Mouse (Mus musculus) limb, embryonic 13.5 days (tissue): Measurements from ENCODE around the gene Mus81. TPM values are rescaled to one million over a fixed set of nuclear protein-coding genes. Genes with fewer than 3 reads are reported as not detected.
A peak's percentile ranks its signal among the peaks of the same experiment; 100 is the strongest.

ENCODE experiments used
- ATAC-seq: fragments of 200-750 bp; cut with Nextera tagmentation; 2 replicates; pipeline ENCODE4 v1.8.0; 2017; ENCODE audit warnings: low read depth, moderate number of reproducible peaks, moderate TSS enrichment; ENCODE audit not compliant: low FRiP score
- H3K27ac ChIP-seq: fragments of 300-500 bp; sonication (generic); 2 replicates; pipeline ENCODE4 v1.5.1; 2015; ENCODE audit warnings: inconsistent platforms, mild to moderate bottlenecking, moderate library complexity
- H3K27me3 ChIP-seq: fragments of 300-500 bp; sonication (generic); 2 replicates; pipeline ENCODE4 v1.6.1; 2015; ENCODE audit warnings: mild to moderate bottlenecking, inconsistent platforms
- H3K36me3 ChIP-seq: fragments of 300-500 bp; sonication (generic); 2 replicates; pipeline ENCODE4 v1.6.1; 2015; ENCODE audit warnings: inconsistent platforms, mild to moderate bottlenecking, moderate library complexity
- H3K4me1 ChIP-seq: fragments of 300-500 bp; sonication (generic); 2 replicates; pipeline ENCODE4 v1.6.1; 2015; ENCODE audit warnings: inconsistent platforms
- H3K4me2 ChIP-seq: fragments of 300-500 bp; sonication (generic); replicated peaks from 2 replicates; pipeline ENCODE4 v1.6.1; 2015; ENCODE audit warnings: inconsistent platforms, mild to moderate bottlenecking, moderate library complexity
- H3K4me3 ChIP-seq: fragments of 300-500 bp; sonication (generic); 2 replicates; pipeline ENCODE4 v1.5.1; 2015; ENCODE audit warnings: moderate library complexity, mild to moderate bottlenecking, inconsistent platforms
- H3K9ac ChIP-seq: fragments of 300-500 bp; sonication (generic); 2 replicates; pipeline ENCODE4 v1.6.1; 2015; ENCODE audit warnings: mild to moderate bottlenecking, inconsistent platforms
- H3K9me3 ChIP-seq: fragments of 300-500 bp; sonication (generic); 2 replicates; pipeline ENCODE4 v1.6.1; 2016; ENCODE audit warnings: inconsistent platforms
- WGBS: fragments of 180-500 bp; shearing (Covaris S2); methylation state at CpG from one replicate; pipeline ENCODE4 v1.1.7; 2015; 5-methylcytosine and 5-hydroxymethylcytosine counted together
- polyA plus RNA-seq: library from polyadenylated mRNA; unstranded; fragments of >200 nt; fragmentation: Nextera tagmentation; extraction: Ambion mirVana; gene quantifications from 2 replicates; pipeline ENCODE4 v1.2.1, GENCODE M21; 2015

The Mus81 gene
- polyA plus RNA-seq, 1 experiment from 2014 or later, result 42.8 TPM

GRCm38 (mm10) chr19:5448354-5449150 is 39.6 kb downstream of the Mus81 start:
- H3K36me3 ChIP-seq, result no peaks in the 10 kb centered on the region
- peak overlapping the region; percentile 58 for H3K4me3 ChIP-seq
- peak overlapping the region; percentile 95 for H3K4me2 ChIP-seq
- no peak overlapping the region for H3K9ac ChIP-seq
- H3K27ac ChIP-seq, result no peak overlapping the region
- H3K27me3 ChIP-seq, result peaks cover 62% of the 10 kb centered on the region
- no peak for ATAC-seq
- H3K9me3 ChIP-seq, result peaks cover 8% of the 10 kb centered on the region; the same call in 1 of the 2 replicates
- H3K4me1 ChIP-seq, result peaks cover 21% of the 10 kb centered on the region
- WGBS, result 6% methylated on average over 36 of the region's 36 CpGs

GRCm38 (mm10) chr19:5447515-5448353 is 40.5 kb downstream of the Mus81 start, which contains the start of gene Fosl1:
Gene Fosl1 (plus strand): TSS chr19:5447547.
- peak; percentile 79; the same call in 1 of the 2 replicates for ATAC-seq
- WGBS, result under 1% methylated on average over 70 of the region's 70 CpGs
- Histone ChIP-seq H3K27ac (no peak within 1 kb of the TSS), H3K36me3 (no peaks in the 10 kb centered on the region), H3K4me1 (peaks cover 21% of the 10 kb centered on the region), H3K27me3 (peaks cover 62% of the 10 kb centered on the region), H3K4me2 (peak within 1 kb of the TSS; percentile 95), H3K4me3 (peak within 1 kb of the TSS; percentile 58), H3K9me3 (peaks cover 8% of the 10 kb centered on the region; the same call in 1 of the 2 replicates), H3K9ac (peak within 1 kb of the TSS; percentile 61)

GRCm38 (mm10) chr19:5445747-5446146 is 42.5 kb downstream of the Mus81 start:
- Histone ChIP-seq H3K4me2 (no peak overlapping the region), H3K9me3 (peaks cover 8% of the 10 kb centered on the region; the same call in 1 of the 2 replicates), H3K4me3 (no peak overlapping the region), H3K36me3 (no peaks in the 10 kb centered on the region), H3K4me1 (peaks cover 21% of the 10 kb centered on the region), H3K27ac (no peak overlapping the region), H3K27me3 (peaks cover 60% of the 10 kb centered on the region), H3K9ac (no peak overlapping the region)
- no peak for ATAC-seq
- 89% methylated on average over 5 of the region's 5 CpGs for WGBS

GRCm38 (mm10) chr19:5444954-5445353 is 43.2 kb downstream of the Mus81 start:
- no peaks in the 10 kb centered on the region for H3K36me3 ChIP-seq
- H3K4me2 ChIP-seq, result no peak overlapping the region
- H3K27ac ChIP-seq, result no peak overlapping the region
- H3K9ac ChIP-seq, result no peak overlapping the region
- H3K27me3 ChIP-seq, result peaks cover 52% of the 10 kb centered on the region
- peaks cover 21% of the 10 kb centered on the region for H3K4me1 ChIP-seq
- no peak overlapping the region for H3K4me3 ChIP-seq
- WGBS, result 30% methylated on average over 7 of the region's 7 CpGs
- ATAC-seq, result no peak
- H3K9me3 ChIP-seq, result peaks cover 14% of the 10 kb centered on the region; the same call in 1 of the 2 replicates

GRCm38 (mm10) chr19:5444371-5444908 is 43.8 kb downstream of the Mus81 start:
- no peak for ATAC-seq
- no peak overlapping the region for H3K4me3 ChIP-seq
- H3K9ac ChIP-seq, result no peak overlapping the region
- peaks cover 14% of the 10 kb centered on the region; the same call in 1 of the 2 replicates for H3K9me3 ChIP-seq
- no peaks in the 10 kb centered on the region for H3K36me3 ChIP-seq
- peaks cover 47% of the 10 kb centered on the region for H3K27me3 ChIP-seq
- 60% methylated on average over 9 of the region's 9 CpGs for WGBS
- H3K4me1 ChIP-seq, result peaks cover 21% of the 10 kb centered on the region
- H3K4me2 ChIP-seq, result no peak overlapping the region
- no peak overlapping the region for H3K27ac ChIP-seq

- no peak for ATAC-seq
- no peaks in the 10 kb centered on the region for H3K9me3 ChIP-seq
- peaks cover 17% of the 10 kb centered on the region for H3K4me1 ChIP-seq
- H3K4me2 ChIP-seq, result peak overlapping the region; percentile 75
- 65% methylated on average over 7 of the region's 7 CpGs for WGBS
- H3K36me3 ChIP-seq, result no peaks in the 10 kb centered on the region
- H3K27me3 ChIP-seq, result no peaks in the 10 kb centered on the region
- peak overlapping the region; percentile 37; the same call in 1 of the 2 replicates for H3K4me3 ChIP-seq
- H3K27ac ChIP-seq, result no peak overlapping the region
- peak overlapping the region; percentile 68; the same call in 1 of the 2 replicates for H3K9ac ChIP-seq
Observed at GRCm38 (mm10) chr19:5433951-5434350, 54.3 kb downstream of the Mus81 start.

- H3K36me3 ChIP-seq, result no peaks in the 10 kb centered on the region
- peak overlapping the region; percentile 75 for H3K4me2 ChIP-seq
- peaks cover 17% of the 10 kb centered on the region for H3K4me1 ChIP-seq
- peak overlapping the region; percentile 68 for H3K9ac ChIP-seq
- H3K4me3 ChIP-seq, result peak overlapping the region; percentile 37
- 4% methylated on average over 16 of the region's 16 CpGs for WGBS
- no peaks in the 10 kb centered on the region for H3K9me3 ChIP-seq
- ATAC-seq, result 0 out of 2 replicates have a peak, but pooled peaks have one; percentile 40
- H3K27me3 ChIP-seq, result no peaks in the 10 kb centered on the region
- H3K27ac ChIP-seq, result peak overlapping the region; percentile 70; the same call in 1 of the 2 replicates
Observed at GRCm38 (mm10) chr19:5432992-5433852, 55.0 kb downstream of the Mus81 start.

Other genes with a start within 250 kb of the Mus81 start
- gene Pacs1, start 215.3 kb downstream of the Mus81 start, polyA plus RNA-seq, result 26.7 and 28.9 TPM in 2 replicates
- 393 and 399 TPM in 2 replicates for gene Sf3b2, start 192.9 kb downstream of the Mus81 start, polyA plus RNA-seq
- 9.3 and 9.7 TPM in 2 replicates for gene Gal3st3, start 190.1 kb downstream of the Mus81 start, polyA plus RNA-seq
- not detected in 2 replicates for gene Catsper1, start 152.7 kb downstream of the Mus81 start, polyA plus RNA-seq
- gene Cst6, start 138.8 kb downstream of the Mus81 start, polyA plus RNA-seq, result 1.2 and 1.9 TPM in 2 replicates
- gene Eif1ad, start 121.7 kb downstream of the Mus81 start, polyA plus RNA-seq, result 54.9 and 62.3 TPM in 2 replicates
- gene Banf1, start 121.2 kb downstream of the Mus81 start, polyA plus RNA-seq, result 442 and 445 TPM in 2 replicates
- 81.8 and 84.8 TPM in 2 replicates for gene Sart1, start 99.7 kb downstream of the Mus81 start, polyA plus RNA-seq
- 0.15 and 0.31 TPM in 2 replicates for gene Tsga10ip, start 85.9 kb downstream of the Mus81 start, polyA plus RNA-seq
- 301 and 336 TPM in 2 replicates for gene Drap1, start 63.4 kb downstream of the Mus81 start, polyA plus RNA-seq
- 74.6 and 77.9 TPM in 2 replicates for gene AI837181, start 63.3 kb downstream of the Mus81 start, polyA plus RNA-seq
- not detected in 2 replicates for gene Fosl1, start 40.9 kb downstream of the Mus81 start, polyA plus RNA-seq
- 6.2 and 7.0 TPM in 2 replicates for gene Ccdc85b, start 30.5 kb downstream of the Mus81 start, polyA plus RNA-seq
- gene Fibp, start 27.8 kb downstream of the Mus81 start, polyA plus RNA-seq, result 129 and 131 TPM in 2 replicates
- gene Ctsw, start 19.9 kb downstream of the Mus81 start, polyA plus RNA-seq, result 1.7 and 2.3 TPM in 2 replicates
- 209 and 216 TPM in 2 replicates for gene Efemp2, start 14.4 kb downstream of the Mus81 start, polyA plus RNA-seq
- 2,537 and 2,628 TPM in 2 replicates for gene Cfl1, start 2.1 kb upstream of the Mus81 start, polyA plus RNA-seq
- gene 1700020D05Rik, start 15.4 kb upstream of the Mus81 start, polyA plus RNA-seq, result not detected in 2 replicates
- gene Snx32, start 22.1 kb upstream of the Mus81 start, polyA plus RNA-seq, result 12.1 and 13.4 TPM in 2 replicates
- 1.7 and 3.0 TPM in 2 replicates for gene Ovol1, start 72.2 kb upstream of the Mus81 start, polyA plus RNA-seq
- gene Ap5b1, start 79.6 kb upstream of the Mus81 start, polyA plus RNA-seq, result 2.3 and 2.7 TPM in 2 replicates
- 143 and 144 TPM in 2 replicates for gene Rnaseh2c, start 113.5 kb upstream of the Mus81 start, polyA plus RNA-seq
- gene Kat5, start 121.8 kb upstream of the Mus81 start, polyA plus RNA-seq, result 61.5 and 62.7 TPM in 2 replicates
- gene Rela, start 149.1 kb upstream of the Mus81 start, polyA plus RNA-seq, result 47.6 and 48.5 TPM in 2 replicates
- gene Sipa1, start 175.3 kb upstream of the Mus81 start, polyA plus RNA-seq, result 25.2 and 27.8 TPM in 2 replicates
- 18.2 and 18.5 TPM in 2 replicates for gene Map3k11, start 200.3 kb upstream of the Mus81 start, polyA plus RNA-seq
- 25.4 and 28.7 TPM in 2 replicates for gene Pcnx3, start 200.5 kb upstream of the Mus81 start, polyA plus RNA-seq
- 0.51 and 0.75 TPM in 2 replicates for gene Kcnk7, start 216.0 kb upstream of the Mus81 start, polyA plus RNA-seq
- 20.4 and 21.2 TPM in 2 replicates for gene Ehbp1l1, start 237.9 kb upstream of the Mus81 start, polyA plus RNA-seq
- 128 and 141 TPM in 2 replicates for gene Fam89b, start 241.3 kb upstream of the Mus81 start, polyA plus RNA-seq